Mouse (Mus musculus) liver, adult 2 months (tissue): ENCODE measurements at regions not wholly inside any gene's neighbourhood (a gene's known extent, or its start where the extent isn't known, plus 50 kb on each side); places are given as distances from the start of the nearest gene placed in this dataset.

Experiments used
- CTCF ChIP-seq: fragments of 200-500 bp; IDR thresholded peaks from 2 replicates; pipeline ENCODE4 v1.5.1; 2011; ENCODE audit warnings: low read depth, low read length, control low read depth
- POLR2A ChIP-seq: fragments of 200-500 bp; IDR thresholded peaks from 2 replicates; pipeline ENCODE4 v1.6.1; 2011; ENCODE audit warnings: low read length, control low read depth; ENCODE audit not compliant: insufficient read depth; ENCODE audit errors: extremely low read depth

DNA sequence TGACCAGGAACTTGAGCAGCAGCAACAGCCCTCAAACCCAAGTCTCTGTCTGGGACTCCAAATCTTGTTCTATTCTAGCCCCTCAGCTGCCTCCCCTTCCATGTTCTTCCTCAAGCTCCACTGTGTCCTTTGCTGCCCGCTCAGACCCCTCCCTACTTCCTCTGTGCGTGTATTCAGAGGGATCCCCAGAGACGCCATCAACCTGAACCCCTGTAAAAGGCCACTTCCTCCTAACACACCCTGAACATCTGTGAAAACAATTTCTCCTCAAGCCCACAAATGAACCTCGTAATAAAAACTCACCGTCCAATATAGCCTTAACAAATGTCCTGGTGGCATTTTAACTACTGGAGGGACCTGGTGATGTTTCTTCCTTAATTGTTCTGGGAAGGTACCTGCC lies 1536.0 kb upstream of the Gulo start:
- no peak for TF ChIP-seq CTCF
- no peak for TF ChIP-seq POLR2A
